Mouse (Mus musculus): ENCODE measurements around the gene Ksr2.
"Not testable (repeated sequence)": the region's sequence is repeated elsewhere in the genome, so short reads cannot be mapped to it uniquely, and the experiment has no call there.

The Ksr2 gene

DNA sequence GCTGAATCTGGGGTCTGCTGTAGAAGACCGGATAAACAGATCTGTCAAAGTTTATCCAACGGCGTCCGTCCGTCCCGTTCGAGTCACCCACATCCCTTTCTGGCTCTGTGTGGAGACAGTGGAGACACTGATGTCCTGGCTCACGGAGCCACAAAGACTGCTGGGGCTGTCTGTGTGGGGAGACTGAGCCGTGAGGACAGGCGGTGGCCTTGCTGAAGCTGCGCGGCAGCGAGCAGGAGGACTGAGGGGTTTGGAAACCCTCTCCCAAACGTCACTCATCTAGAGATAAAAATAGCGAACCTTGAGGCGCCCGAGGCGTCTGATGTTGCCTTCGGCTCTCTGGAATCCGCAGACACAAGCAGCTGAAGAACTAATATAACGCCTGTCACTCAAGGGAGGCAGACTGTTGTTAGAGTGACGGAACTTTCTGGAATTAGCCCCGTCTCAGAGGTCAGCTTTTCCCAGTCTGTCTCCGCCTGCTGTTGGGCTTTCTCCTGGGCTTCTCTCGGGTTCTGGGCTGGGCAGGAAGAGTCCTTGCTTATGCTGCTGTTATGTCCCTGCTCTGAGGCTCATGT is 133.0 kb downstream of the Ksr2 start:
- no peak for DNase-seq

DNA sequence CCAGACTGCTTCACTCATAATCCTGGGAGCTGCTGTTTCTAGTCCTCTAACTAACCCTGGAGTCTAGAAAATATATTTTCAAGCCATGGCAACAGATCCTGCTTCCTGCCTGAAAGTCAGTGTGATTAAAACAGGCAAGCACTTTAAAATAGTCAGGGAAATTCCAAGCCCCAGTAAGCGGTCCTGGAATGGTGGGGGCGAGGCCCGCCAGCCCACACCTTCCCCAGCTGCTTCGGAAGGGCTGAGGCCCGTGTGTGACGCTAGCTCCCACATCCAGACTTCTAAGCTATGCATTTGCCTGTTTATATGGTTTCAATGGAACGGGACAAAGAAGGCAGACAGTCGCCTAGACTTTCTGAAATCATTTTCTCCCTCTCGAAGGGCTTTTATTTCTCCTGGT is 137.2 kb downstream of the Ksr2 start:
- no peak for DNase-seq

DNA sequence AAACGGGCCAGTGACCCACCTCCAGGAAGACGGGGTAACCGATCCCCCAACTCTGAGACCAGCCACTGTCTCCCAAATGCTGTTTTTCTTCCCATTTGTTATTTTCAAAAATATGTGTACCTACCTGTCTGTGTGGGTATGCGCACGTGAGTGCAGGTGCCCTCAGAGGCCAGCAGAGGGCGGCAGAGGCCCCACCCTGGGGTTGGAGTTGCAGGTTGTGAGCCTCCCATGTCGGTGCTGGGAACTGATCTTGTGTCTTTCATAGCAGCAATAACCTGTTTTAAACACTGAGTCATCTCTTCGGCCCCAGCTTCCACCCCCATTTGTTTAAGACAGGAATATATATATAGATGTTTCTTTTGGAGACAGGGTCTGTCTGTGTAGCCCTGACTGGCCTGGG is 138.3 kb downstream of the Ksr2 start:
- DNase-seq, result no peak

DNA sequence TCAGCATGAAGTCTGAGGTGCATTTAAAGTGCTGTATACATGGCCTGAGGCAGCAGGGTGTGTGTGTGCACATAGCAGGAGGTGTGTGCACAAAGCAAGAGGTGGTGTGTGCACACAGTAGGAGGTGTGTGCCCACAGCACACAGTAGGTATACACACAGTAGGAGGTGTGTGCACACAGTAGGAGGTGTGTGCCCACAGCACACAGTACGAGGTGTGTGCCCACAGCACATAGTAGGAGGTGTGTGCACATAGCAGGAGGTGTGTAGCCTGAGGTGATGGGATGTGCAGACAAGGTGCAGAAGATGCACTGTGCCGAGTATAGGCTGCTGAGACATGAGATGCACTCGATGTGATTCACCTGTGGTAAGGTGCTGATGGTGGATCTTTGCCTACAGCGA is 140.7 kb downstream of the Ksr2 start:
- no peak for DNase-seq

DNA sequence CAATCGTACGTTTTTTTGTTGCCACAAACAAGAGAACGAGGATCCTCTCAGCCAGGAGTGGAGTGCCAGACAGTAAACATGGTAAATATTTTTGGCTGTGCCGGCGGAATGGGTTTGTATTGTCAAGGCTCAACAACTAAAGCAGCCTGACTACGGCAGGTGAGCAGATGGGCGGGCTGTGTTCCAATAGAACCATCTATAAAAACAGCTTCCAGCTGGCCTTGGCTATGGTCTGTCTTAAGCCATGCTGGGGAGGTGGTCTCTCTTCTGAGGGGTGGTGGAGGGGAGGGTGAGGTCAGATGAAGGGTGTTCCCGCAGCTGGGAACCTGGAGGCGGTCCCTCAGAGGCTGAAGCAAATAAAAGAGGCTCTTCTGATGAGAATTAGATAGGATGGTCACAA is 142.8 kb downstream of the Ksr2 start:
- DNase-seq, result peak; percentile 87

DNA sequence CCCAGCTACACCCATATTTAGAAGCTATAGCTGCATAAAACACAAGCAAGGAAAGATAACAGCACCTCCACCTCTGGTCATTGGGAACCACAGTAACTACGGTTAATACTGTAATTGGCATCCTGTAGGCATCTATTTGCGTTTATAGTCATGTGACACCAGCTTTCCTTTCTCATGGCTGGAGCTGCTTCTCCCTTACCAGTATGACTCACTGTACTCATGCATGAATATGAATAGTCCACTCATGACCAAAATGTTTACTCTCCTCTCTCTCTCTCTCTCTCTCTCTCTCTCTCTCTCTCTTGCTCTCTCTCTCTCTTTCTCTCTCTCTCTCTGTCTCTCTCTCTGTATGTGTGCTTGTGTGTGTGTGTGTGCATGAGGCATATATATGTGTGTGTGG is 147.3 kb downstream of the Ksr2 start:
- no peak for DNase-seq

DNA sequence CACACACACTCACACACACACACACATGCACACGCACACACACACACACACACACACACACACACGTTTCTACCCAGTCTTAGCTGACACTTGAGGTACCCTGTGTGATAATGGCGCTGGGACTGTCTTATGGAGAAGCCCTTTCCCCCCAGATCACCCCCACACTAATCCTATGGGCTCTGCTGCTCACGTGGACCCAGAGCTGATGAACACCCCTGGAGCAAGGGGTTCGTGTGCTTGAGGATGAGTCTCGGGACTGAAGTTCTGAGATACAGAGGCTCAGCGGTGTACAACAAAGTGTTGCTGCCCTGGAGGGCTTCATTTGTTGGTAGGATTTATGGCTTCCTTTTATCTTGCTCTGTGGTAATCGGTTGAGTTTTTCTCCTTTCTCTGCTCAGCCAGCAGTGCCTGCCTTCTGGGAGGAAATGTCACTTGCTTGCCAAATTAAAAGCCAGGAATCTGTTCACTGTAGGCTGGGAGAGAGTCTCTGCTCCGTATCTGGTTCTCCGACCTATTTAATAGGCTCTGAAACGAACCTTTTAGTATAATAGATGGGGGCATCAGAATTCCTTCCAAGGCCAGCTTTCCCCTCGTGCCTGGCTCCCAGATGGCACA is 152.4 kb downstream of the Ksr2 start:
- DNase-seq, result no peak

DNA sequence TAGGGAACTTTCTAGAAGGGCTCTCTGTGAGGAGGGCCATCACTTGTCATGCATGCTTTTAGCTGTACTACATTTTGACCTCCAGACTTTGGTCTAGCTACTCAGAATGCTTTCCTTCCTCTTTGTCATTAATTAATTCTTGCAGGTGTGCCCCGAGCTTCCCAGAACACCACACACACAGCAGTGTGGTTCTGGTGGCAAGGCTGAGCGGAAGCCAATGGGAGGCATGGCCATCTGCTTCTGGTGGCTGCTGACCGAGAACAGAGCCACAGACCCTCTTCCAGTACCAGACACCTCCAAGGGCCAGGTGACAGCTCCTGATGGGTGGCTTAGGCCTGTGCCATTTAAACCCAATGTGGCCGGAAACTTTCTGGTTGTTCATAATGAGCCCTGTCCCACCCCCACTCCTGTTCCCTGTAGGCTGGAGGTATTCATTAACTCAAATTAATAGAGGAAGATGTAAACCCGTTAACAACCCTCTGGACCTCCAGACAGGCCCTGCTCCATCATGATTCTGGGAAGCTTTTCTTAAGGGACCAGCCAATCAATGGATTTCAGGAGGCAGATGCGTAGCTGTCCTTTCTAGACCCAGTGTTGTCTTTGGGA is 155.5 kb downstream of the Ksr2 start:
- peak; percentile 92 for DNase-seq

DNA sequence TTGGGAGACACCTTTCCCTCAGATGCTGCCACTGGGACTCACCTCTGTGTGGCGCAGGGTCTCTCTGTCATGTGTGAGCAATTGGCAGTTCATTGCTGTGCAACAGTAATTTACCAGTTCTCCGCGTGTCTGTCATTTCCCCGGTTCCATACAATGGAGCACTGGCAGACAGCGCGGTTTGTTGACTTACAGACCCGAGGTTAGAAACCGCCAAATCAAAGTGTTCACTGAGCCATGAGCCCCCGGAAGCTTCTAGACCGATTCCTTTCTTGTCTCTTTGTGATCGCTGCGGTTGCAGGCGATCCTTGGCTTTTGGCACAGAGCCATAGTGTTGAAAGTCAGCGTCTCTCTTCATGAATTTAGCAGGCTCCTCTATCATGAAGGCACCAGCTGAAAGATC is 158.6 kb downstream of the Ksr2 start:
- DNase-seq, result no peak

DNA sequence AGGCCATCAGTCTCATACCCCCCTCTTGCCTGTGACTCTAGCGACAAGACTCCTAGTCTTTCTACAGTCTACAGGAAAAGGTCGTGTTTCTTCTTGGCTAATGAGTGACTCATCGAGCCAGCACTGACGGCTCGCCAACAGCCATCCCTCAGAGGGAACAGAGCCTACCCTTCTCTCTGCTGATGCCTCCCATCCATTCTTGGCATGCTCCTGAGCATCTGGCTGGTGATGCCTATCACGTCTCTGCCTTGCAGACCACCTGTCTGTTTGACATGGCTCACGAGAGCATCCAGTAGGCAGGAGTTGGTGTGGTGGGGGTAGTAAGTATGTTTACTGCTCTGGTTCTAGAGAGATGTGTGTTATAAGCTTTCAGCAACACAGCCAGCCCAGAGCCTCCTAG is 161.1 kb downstream of the Ksr2 start:
- no peak for DNase-seq

DNA sequence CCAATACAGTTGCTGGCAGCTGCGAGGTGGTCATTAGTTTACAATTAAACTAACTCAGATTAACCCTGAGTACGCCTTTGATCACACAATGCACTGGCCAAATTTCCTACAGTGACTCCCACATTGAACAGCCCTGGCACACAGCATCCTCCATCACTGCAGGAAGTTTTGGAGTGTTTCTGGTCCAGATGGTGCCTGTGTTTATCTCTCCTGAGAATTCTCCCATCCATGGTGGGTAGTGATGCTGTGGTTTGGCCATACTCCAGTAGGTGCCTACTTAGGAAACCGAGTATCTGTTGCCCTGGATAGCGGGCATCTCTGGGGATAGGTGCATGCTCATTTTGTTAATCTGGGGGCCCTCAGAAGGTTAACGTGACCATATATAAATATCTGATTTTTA is 163.8 kb downstream of the Ksr2 start:
- no peak for DNase-seq

DNA sequence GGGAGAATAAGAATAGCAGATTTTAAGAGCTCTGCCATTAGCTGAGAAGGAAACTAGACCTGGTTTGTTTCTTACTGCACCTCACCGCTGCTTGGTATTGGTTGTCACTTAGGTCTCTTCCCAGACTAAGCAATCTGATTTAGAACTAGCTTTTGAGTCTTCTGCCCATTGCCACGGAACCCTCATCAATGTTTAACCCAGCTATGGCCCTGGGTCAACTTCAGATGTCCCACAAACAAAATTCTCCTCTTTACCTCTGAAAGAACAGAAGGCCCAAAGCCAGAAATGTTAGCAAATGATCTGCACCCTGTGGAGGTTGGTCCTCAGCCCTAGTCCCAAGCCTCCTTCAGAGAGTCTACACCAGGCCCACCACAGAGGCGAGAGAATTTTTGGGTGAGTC is 167.9 kb downstream of the Ksr2 start:
- DNase-seq, result no peak

DNA sequence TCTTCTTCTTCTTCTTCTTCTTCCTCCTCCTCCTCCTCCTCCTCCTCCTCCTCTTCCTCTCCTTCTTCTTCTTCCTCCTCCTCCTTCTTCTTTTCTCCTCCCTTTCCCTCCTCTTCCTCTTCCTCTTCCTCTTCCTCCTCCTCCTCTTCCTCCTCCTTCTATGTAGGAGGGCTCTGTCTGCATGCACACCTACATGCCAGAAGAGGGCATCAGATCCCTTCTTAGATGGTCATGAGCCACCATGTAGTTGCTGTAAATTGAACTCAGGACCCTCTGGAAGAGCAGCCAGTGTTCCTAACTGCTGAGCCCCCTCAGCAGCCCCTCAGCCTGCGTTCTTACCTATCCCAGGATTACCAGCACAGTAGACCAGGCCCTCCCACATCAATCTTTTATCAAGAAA is 170.6 kb downstream of the Ksr2 start:
- no peak for DNase-seq

DNA sequence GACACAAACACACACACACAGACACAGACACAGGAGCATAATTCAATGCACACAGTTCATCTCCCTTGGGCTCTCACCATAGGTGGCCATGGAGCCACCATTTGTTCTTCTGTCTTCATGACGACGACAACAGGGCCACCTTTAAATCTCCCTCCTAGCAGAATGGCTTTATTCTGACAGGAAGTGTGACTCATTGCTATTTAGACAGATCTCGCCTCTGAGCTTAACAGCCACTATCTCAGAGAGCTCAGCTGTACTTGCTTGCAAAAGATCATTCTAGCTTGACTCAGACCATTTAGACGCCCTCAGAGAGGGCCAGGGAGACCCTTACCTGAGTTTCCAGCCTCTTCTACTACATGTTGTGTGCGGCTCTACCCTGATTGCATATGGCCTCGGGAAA is 175.5 kb downstream of the Ksr2 start:
- DNase-seq, result no peak

DNA sequence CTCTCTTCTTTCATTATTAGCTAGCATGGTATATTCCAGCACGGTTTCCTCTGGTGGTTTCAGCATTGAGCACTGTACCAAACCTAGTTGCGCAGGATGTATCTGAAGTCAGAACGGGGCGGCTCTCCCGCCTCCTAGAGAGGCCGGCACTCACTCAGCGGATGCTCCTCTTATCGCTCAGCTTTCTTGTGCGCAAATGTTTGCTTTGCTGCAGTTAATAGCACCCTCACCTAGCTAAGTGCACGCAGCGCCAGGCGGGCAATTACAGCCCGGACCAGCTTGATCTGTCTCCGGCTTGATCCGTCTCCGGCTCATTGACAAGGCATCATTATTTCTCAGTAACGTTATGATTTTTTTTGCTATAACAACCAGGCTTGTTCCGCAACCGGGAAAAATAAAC is 179.5 kb downstream of the Ksr2 start:
- no peak for DNase-seq

DNA sequence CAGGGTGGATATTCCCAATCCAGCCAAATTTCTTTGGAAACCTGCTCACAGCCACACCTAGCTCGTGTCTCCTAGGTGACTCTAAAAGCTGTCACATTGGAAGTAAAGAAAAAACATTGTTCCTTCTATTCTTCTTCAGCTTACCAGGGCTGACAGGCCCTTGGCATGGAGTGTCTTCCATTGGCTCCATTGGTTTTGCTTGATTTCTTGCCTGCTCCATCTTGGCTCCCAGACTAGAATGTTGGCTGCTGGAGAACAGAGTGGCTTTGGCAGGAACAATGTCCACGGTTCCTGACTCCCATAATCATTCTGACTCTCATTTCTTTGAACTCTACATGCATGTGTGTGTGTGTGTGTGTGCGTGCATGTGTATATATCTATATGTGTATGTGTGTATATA is 183.0 kb downstream of the Ksr2 start:
- no peak for DNase-seq

DNA sequence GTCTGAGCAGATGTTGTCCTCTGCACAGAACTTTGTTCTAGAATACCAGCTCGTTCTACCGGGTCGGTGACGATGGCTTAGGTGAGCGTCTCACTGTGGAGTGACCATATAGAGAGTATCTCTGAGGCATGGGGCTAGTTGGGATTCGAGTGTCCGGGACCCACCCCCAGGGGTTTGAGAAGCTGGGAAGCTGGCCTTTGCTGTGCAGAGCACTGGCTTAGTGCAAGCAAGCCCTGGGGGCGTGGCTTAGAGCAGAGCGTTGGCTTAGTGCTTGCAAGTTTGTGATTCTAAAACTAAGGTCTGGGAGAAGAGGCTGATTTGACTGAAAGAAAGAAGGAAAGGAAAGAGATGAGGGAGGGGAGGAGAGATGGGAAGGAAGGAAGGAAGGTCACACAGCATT is 188.2 kb downstream of the Ksr2 start:
- no peak for DNase-seq

DNA sequence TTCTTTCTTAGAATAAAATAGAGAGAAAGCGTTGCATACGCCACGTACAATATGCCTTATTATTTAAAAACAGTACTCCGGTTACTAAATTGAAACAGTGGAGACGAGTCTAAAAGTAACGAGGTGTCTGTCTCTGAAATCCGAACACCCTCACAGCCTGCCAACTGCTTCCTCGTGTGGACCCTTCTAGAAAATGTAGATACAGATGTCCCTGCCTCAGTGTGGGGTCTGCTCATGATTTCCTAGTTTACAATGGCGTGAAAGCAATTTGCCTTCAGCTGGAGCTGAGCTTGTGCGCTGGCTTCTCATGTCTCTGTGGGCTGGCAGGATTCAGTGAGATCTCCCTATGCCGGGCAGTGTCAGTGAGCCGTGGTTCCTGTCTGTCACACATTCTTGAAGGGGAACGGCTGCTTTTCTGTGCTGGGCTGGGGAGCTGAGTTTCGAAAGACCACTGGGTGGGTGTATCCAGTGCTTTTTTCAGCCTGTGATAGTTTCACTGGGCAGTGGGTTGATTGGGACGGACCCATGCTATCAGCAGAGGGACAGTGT is 194.0 kb downstream of the Ksr2 start:
- DNase-seq, result no peak

DNA sequence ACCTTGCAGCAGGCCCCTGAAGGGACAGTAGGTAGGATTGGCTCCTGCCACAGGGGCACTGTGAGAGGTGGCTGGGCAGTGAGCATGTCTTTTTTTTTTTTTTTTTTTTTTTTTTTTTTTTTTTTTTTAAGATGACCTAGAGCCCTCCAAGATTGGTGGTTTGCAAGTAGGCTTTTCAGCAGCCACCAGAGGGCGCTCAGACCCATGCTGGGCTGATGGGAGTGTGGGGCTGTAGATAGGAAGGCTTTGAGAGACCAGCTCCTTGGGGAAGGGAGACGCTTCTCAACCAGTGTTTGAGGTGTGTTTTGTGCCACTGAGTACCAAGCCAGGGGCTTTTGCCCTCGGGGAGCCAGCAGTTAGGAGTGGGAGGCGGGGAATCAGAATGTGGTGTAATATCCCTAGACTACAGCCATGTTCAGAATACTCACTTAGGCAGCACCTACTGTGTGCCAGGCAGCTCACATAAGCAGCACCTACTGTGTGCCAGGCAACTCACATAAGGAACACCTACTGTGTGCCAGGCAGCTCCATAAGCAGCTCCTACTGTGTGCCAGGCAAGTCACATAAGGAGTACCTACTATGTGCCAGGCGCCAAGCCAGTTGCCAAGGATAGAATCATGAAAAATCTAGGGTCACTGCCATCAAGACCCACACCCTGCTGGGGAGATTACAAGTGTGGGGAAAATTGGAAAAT is 200.7 kb downstream of the Ksr2 start:
- DNase-seq, result peak; percentile 42

DNA sequence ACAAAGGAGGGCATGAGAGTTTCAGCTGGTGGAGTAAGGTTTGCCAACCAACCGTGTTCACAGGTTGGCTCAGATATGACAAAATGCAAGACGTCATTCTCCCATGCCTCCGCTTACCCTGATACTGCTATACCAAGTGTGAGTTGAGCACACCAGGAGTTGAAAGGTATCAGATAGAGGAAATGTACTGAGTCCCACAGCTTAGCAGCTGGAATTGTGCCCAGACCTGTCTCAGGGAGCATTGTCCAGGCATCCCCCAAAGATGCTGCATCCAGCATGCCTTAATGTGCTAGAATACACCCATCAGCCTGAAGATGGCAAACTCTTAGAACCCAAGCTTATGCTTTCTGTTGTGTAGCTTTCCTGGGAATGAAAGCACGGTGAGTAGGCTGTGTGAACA is 206.5 kb downstream of the Ksr2 start:
- DNase-seq, result no peak

DNA sequence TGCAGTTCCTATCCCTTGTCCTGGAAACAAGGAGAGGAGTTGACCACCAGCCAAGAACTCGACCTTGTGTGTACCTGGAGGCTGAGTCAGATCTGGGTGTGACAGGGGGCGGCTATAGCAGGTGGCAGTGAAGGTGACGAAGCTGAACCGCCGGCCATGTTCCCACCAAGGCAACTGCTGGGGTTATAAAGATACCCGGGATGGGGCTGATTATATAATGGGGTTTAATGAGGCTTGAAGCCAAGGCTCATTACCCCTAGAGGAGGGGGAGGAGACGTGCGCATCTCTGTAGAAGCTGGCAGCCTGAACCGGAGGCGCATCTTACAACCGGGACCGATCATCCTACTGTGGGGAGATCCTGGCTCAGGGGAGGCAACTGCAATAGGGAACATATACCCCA is 208.4 kb downstream of the Ksr2 start:
- peak; percentile 37 for DNase-seq

DNA sequence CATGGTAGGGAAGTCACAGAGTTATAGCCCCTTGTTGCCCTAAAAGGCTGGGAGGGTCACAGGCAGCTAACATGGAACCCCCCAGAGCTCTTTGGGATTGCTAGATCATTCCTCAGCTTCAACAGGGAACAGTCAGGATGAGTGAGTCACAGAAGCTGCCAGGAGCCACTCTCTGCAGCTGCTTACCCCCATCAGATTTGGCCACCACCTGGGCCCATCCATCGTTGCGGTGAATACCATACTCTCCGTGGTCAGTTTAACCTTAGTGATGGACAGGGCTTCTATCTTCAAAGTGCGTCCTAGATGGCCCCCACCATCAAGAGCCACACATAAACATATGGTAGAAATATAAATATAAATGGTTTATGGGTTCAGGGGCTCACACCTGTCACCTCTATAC is 209.4 kb downstream of the Ksr2 start:
- not testable (repeated sequence) for DNase-seq

DNA sequence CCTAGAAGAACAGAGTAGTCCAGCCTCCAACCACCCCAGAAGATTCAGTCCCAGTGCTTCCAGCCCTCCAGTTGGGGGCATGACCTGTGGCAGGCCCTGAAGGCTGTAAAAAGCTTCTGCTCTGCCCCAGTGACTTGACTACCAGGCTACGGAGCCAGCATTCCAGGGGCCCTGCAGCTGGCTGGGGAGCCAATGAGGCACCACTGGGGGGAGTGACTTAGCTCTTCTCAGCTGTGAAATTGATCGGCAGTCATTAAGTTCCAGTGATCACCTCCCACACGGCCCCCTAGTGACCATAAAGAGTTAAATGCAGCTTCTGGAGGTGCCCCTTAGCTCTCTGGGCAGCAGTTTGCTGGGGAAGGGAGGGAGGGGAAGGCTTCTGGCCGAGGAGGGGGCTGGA is 213.1 kb downstream of the Ksr2 start:
- DNase-seq, result no peak

DNA sequence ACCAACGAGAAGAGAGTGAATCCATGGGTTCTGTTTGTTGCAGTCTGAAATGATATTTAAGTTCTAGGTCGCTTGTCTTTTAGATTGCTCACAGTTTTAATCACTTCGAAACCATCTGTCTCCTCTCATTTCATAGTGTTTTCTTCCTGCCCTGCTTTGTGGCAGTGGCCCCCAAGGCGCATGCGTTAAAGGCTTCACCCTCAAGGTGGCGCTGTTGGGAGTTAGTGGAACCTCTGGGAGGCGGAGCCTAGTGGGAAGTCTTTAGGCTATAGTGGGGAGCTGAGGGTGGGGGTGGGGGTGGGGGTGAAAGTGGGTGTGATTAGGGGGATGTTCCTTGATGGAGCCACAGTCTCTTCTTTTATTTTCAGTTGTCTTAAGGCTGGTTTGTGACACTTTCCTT is 214.6 kb downstream of the Ksr2 start:
- no peak for DNase-seq
